8 mouse cellular contexts compared by ENCODE assay signal in the genomic region with DNA sequence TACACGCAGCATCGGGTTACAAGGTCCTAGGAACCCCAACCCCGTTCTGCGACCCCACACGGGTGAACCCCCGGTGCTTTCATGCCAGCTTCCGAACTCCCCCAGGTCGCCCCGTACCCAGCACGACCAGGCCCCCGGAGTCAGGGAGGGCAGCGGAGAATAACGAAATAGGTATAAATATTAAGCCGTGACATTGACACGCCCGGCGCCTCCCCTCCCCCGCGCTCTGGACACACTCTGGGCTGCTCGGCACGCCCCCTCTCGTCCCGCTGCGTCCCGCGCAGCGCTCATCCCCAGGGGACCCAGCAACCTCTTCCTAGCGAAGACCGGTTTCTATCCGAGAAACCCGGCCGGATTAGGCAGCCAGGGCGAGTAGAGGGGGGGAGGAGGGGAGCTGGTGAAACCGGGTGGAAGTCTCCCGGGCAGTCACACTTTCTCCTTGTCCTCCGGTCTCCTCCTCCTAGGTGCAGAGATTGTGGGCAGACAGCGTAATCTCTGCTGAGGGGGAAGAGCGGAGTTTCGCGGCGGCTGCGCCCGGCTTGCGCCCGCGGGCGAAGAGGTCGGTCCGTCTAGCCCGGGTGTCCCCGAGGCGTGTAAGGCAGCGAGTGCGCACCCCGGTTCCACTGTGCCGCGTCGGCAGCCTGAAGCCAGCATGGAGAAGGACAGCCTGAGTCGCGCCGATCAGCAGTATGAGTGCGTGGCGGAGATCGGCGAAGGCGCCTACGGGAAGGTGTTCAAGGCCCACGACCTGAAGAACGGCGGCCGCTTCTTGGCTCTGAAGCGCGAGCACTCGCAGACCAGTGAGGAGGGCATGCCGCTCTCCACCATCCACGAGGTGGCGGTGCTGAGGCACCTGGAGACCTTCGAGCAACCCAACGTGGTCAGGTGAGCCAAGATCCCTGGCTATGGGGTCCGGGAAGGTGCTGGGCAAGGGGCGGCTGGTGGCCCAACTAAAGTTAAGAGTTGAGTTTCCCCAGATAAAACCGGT.
DNase-seq lines count a peak whose midpoint lies in the region; ATAC-seq and TF ChIP-seq lines count a peak whose summit lies in the region.

No protein-coding gene starts in this region.

- intact Hi-C loops in heart, postnatal 25 days (cut with DNase I): no loop called here

- no peak overlapping the region for H3K27ac ChIP-seq in heart, embryonic 10.5 days
- H3K27ac ChIP-seq in forebrain, postnatal 0 days (ENCODE audit: low read depth, low read length): no peak overlapping the region
- no peak overlapping the region for H3K27ac ChIP-seq in kidney, adult 2 months (ENCODE audit: insufficient read depth, low read depth, low read length)
- no peak overlapping the region for H3K27ac ChIP-seq in liver, postnatal 0 days (ENCODE audit: low read depth)
- H3K27ac ChIP-seq in neural tube, embryonic 13.5 days (replicated peaks): no peak overlapping the region

- peak overlapping the region; percentile 67 for H3K4me3 ChIP-seq in heart, embryonic 10.5 days
- peak overlapping the region; percentile 37 for H3K4me3 ChIP-seq in forebrain, postnatal 0 days (ENCODE audit: low read depth, low read length)
- peak overlapping the region; percentile 68 for H3K4me3 ChIP-seq in kidney, adult 2 months (ENCODE audit: insufficient read depth, low read depth, low read length)
- H3K4me3 ChIP-seq in liver, postnatal 0 days (ENCODE audit: low read depth, low read length): peak overlapping the region; percentile 59
- H3K4me3 ChIP-seq in neural tube, embryonic 13.5 days: peak overlapping the region; percentile 42

- H3K27me3 ChIP-seq in heart, embryonic 10.5 days (ENCODE audit: insufficient read depth, poor library complexity, severe bottlenecking): peaks cover 49% of the 10 kb centered on the region
- peaks cover 27% of the 10 kb centered on the region for H3K27me3 ChIP-seq in forebrain, postnatal 0 days (ENCODE audit: insufficient read depth, low read length)
- peaks cover 6% of the 10 kb centered on the region for H3K27me3 ChIP-seq in kidney, adult 2 months (replicated peaks; ENCODE audit: control insufficient read depth, insufficient read depth, low read length)
- peaks cover 33% of the 10 kb centered on the region for H3K27me3 ChIP-seq in liver, postnatal 0 days (ENCODE audit: insufficient read depth, low read length)
- peaks cover 57% of the 10 kb centered on the region for H3K27me3 ChIP-seq in neural tube, embryonic 13.5 days

- no peak for TF ChIP-seq POLR2A in kidney, adult 2 months (IDR thresholded peaks at IDR 0.05; ENCODE audit: low read depth, low read length)

- under 1% methylated on average over 82 of the region's 82 CpGs for WGBS in heart, embryonic 10.5 days
- WGBS in forebrain, postnatal 0 days: 2% methylated on average over 82 of the region's 82 CpGs
- WGBS in kidney, adult 2 months: under 1% methylated on average over 81 of the region's 82 CpGs
- WGBS in liver, postnatal 0 days (ENCODE audit: insufficient replicate concordance): 2% methylated on average over 76 of the region's 82 CpGs
- WGBS in neural tube, embryonic 13.5 days: 2% methylated on average over 82 of the region's 82 CpGs

- H3K4me2 ChIP-seq in forebrain, postnatal 0 days (ENCODE audit: low read depth): peak overlapping the region; percentile 75
- H3K4me2 ChIP-seq in liver, postnatal 0 days (ENCODE audit: low read depth, low read length): peak overlapping the region; percentile 93
- peak overlapping the region; percentile 90 for H3K4me2 ChIP-seq in neural tube, embryonic 13.5 days

- TF ChIP-seq EP300 in liver, postnatal 0 days (IDR thresholded peaks at IDR 0.05; ENCODE audit: low read depth): no peak

- H3K4me1 ChIP-seq in heart, embryonic 10.5 days: peaks cover 17% of the 10 kb centered on the region
- H3K4me1 ChIP-seq in forebrain, postnatal 0 days (ENCODE audit: insufficient read depth): peaks cover 6% of the 10 kb centered on the region; the same call in 1 of the 2 replicates
- H3K4me1 ChIP-seq in kidney, adult 2 months (ENCODE audit: control insufficient read depth, insufficient read depth, low read length): no peaks in the 10 kb centered on the region
- H3K4me1 ChIP-seq in liver, postnatal 0 days (ENCODE audit: insufficient read depth): peaks cover 7% of the 10 kb centered on the region; the same call in 1 of the 2 replicates
- peaks cover 32% of the 10 kb centered on the region for H3K4me1 ChIP-seq in neural tube, embryonic 13.5 days (replicated peaks)

- no peaks in the 10 kb centered on the region for H3K9me3 ChIP-seq in heart, embryonic 10.5 days
- no peaks in the 10 kb centered on the region for H3K9me3 ChIP-seq in forebrain, postnatal 0 days (ENCODE audit: low read length)
- H3K9me3 ChIP-seq in liver, postnatal 0 days (ENCODE audit: low read length): no peaks in the 10 kb centered on the region
- no peaks in the 10 kb centered on the region for H3K9me3 ChIP-seq in neural tube, embryonic 13.5 days

- peak; percentile 77 for DNase-seq in heart, embryonic 10.5 days (ENCODE audit: low spot score)
- DNase-seq in heart, postnatal 25 days (ENCODE audit: low spot score): no peak
- DNase-seq in cerebellum, adult 18-20 months: peak; percentile 55 to 64
- DNase-seq in forebrain, postnatal 0 days: peak; percentile 34
- peak; percentile 67 for DNase-seq in kidney, adult 2 months
- DNase-seq in liver, postnatal 0 days: peak; percentile 58
- no peak for DNase-seq in adipocyte (ENCODE audit: low spot score)

- H3K9ac ChIP-seq in forebrain, postnatal 0 days: peak overlapping the region; percentile 34
- H3K9ac ChIP-seq in liver, postnatal 0 days (replicated peaks): peak overlapping the region; percentile 41
- H3K9ac ChIP-seq in neural tube, embryonic 13.5 days: peak overlapping the region; percentile 9

- peak; percentile 70 for ATAC-seq in forebrain, postnatal 0 days
- ATAC-seq in liver, postnatal 0 days: peak; percentile 61
- peak; percentile 73 for ATAC-seq in neural tube, embryonic 13.5 days (ENCODE audit: low read depth)

- TF ChIP-seq CTCF in forebrain, postnatal 0 days (IDR thresholded peaks at IDR 0.05; ENCODE audit: low read depth): peak; percentile 67
- TF ChIP-seq CTCF in kidney, adult 2 months (conservative IDR thresholded peaks at IDR 0.05; ENCODE audit: insufficient read depth, insufficient read length, low read depth, low read length): peak; percentile 66
- TF ChIP-seq CTCF in liver, postnatal 0 days (IDR thresholded peaks at IDR 0.05; ENCODE audit: low read depth): peak; percentile 65

- no peaks in the 10 kb centered on the region for H3K36me3 ChIP-seq in heart, embryonic 10.5 days
- no peaks in the 10 kb centered on the region for H3K36me3 ChIP-seq in forebrain, postnatal 0 days (ENCODE audit: insufficient read depth)
- no peaks in the 10 kb centered on the region for H3K36me3 ChIP-seq in kidney, adult 2 months (ENCODE audit: control insufficient read depth, insufficient read depth, low read length)
- H3K36me3 ChIP-seq in liver, postnatal 0 days (replicated peaks; ENCODE audit: insufficient read depth, low read length): no peaks in the 10 kb centered on the region
- no peaks in the 10 kb centered on the region for H3K36me3 ChIP-seq in neural tube, embryonic 13.5 days

Comparison
In these comparisons a context has a peak if more than half of its experiments do, and no peak if none do; other contexts are left out.
1. DNase-seq: peak in heart, embryonic 10.5 days (single experiment), cerebellum, adult 18-20 months (2 of 2), forebrain, postnatal 0 days (single experiment), kidney, adult 2 months (single experiment) and liver, postnatal 0 days (single experiment); none in heart, postnatal 25 days (single experiment) and adipocyte (single experiment).
2. Peak in every context shown above with its lines, with median percentiles within 50 percentile points of each other: H3K4me3 ChIP-seq, ATAC-seq, H3K4me2 ChIP-seq, H3K9ac ChIP-seq and CTCF ChIP-seq.